Comparison of ENCODE assay signal across 9 mouse cellular contexts in the genomic region with DNA sequence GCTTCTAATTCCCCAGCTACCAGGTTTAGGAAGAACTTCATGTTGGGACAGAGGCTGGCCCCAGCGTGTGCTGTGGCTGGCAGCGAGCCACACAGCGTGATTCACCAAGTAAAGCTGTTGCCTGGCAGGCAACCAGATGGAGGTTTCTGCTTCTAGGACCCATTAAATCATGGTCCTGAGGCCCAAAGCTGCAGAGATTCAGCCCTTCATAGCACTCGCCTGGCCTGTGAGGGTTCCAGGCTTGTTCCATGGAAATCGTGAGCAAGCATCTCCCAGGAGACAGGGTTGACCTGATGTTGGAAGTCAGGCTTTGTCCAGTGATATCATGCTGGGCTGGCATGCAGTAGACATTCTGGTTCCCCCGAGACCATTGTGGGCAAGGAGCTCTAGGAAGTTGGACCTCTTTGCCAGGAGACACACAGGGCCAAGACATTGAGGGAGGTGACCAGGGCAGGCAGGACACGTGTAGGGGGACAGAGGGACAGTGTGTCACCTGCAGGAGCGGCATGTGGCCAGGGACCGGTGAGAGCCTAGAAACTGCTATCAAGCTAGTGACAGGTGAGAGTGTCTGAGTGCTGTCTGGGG. TPM values are rescaled to one million over a fixed set of nuclear protein-coding genes. Genes with fewer than 3 reads are reported as not detected.
DNase-seq lines count a peak whose midpoint lies in the region; ATAC-seq and TF ChIP-seq lines count a peak whose summit lies in the region.
"Had no signal": no experiment of that assay in that cellular context is flagged by ENCODE, and none has a peak within 500 bp of the region (broad histone marks: within the 10 kb centered on the region; RNA-seq: fewer than 3 reads in every experiment).

No protein-coding gene starts in this region.

- H3K4me2 ChIP-seq in limb, embryonic 14.5 days (replicated peaks; ENCODE audit: low read depth, low read length, severe bottlenecking), result no peak overlapping the region
- H3K4me2 ChIP-seq in stomach, embryonic 14.5 days (replicated peaks; ENCODE audit: low read depth, low read length), result no peak overlapping the region
- H3K4me2 ChIP-seq: liver, embryonic 13.5 days had no signal

- no peak for TF ChIP-seq POLR2A in limb, embryonic 14.5 days (IDR thresholded peaks at IDR 0.05; ENCODE audit: borderline replicate concordance, extremely low read depth, insufficient read depth, insufficient read length)

- peak; percentile 30; the same call in 1 of the 2 replicates for ATAC-seq in erythroblast, adult 5-6 weeks (replicated peaks; ENCODE audit: low FRiP score, poor library complexity, severe bottlenecking)
- ATAC-seq in limb, embryonic 14.5 days (ENCODE audit: low FRiP score, low read depth), result no peak
- no peak for ATAC-seq in stomach, embryonic 14.5 days (ENCODE audit: insufficient number of reproducible peaks, insufficient read depth, low FRiP score, low read depth)

- DNase-seq in 416B (ENCODE audit: low read depth), result peak; percentile 15
- DNase-seq in adipocyte (ENCODE audit: low spot score), result peak; percentile 84
- DNase-seq in heart, postnatal 25 days (ENCODE audit: low spot score), result peak; percentile 71
- peak; percentile 81 for DNase-seq in limb, embryonic 14.5 days (ENCODE audit: low spot score)
- DNase-seq in yolk sac, embryonic 10.5 days (ENCODE audit: low spot score), result no peak
- no peak for DNase-seq in thymus, postnatal 36 days
- DNase-seq: liver, embryonic 13.5 days had no signal

- peaks cover 72% of the 10 kb centered on the region for H3K36me3 ChIP-seq in limb, embryonic 14.5 days (ENCODE audit: control insufficient read depth, insufficient read depth, low read length)
- peaks cover 4% of the 10 kb centered on the region; the same call in 1 of the 2 replicates for H3K36me3 ChIP-seq in stomach, embryonic 14.5 days (ENCODE audit: control insufficient read depth, insufficient read depth, low read length)
- H3K36me3 ChIP-seq: liver, embryonic 13.5 days had no signal

- intact Hi-C loops in heart, postnatal 25 days (cut with DNase I), result no loop called here

- no peak overlapping the region for H3K9ac ChIP-seq in limb, embryonic 14.5 days (ENCODE audit: low read depth, low read length, severe bottlenecking)
- no peak overlapping the region for H3K9ac ChIP-seq in stomach, embryonic 14.5 days (replicated peaks; ENCODE audit: low read depth, low read length)
- H3K9ac ChIP-seq: liver, embryonic 13.5 days had no signal

- no peaks in the 10 kb centered on the region for H3K9me3 ChIP-seq in limb, embryonic 14.5 days (ENCODE audit: control insufficient read depth, low read length)
- H3K9me3 ChIP-seq in stomach, embryonic 14.5 days (ENCODE audit: control insufficient read depth, low read depth, low read length), result no peaks in the 10 kb centered on the region
- H3K9me3 ChIP-seq: liver, embryonic 13.5 days had no signal

- H3K4me1 ChIP-seq in limb, embryonic 14.5 days (ENCODE audit: control insufficient read depth, insufficient read depth, low read length), result peaks cover 60% of the 10 kb centered on the region
- peaks cover 49% of the 10 kb centered on the region for H3K4me1 ChIP-seq in stomach, embryonic 14.5 days (ENCODE audit: control insufficient read depth, insufficient read depth, low read length)
- H3K4me1 ChIP-seq: liver, embryonic 13.5 days had no signal

- peak overlapping the region; percentile 52 for H3K27ac ChIP-seq in limb, embryonic 14.5 days (replicated peaks; ENCODE audit: low read depth, low read length)
- H3K27ac ChIP-seq in stomach, embryonic 14.5 days (ENCODE audit: low read length), result peak overlapping the region; percentile 97; the same call in 1 of the 2 replicates
- H3K27ac ChIP-seq: liver, embryonic 13.5 days had no signal

- H3K4me3 ChIP-seq in limb, embryonic 14.5 days (replicated peaks; ENCODE audit: low read length), result no peak overlapping the region
- no peak overlapping the region for H3K4me3 ChIP-seq in stomach, embryonic 14.5 days (ENCODE audit: low read depth, low read length)
- H3K4me3 ChIP-seq: liver, embryonic 13.5 days had no signal

- no peaks in the 10 kb centered on the region for H3K27me3 ChIP-seq in limb, embryonic 14.5 days (ENCODE audit: control insufficient read depth, insufficient read depth, low read length)
- H3K27me3 ChIP-seq in stomach, embryonic 14.5 days (ENCODE audit: control insufficient read depth, insufficient read depth, low read length), result no peaks in the 10 kb centered on the region
- H3K27me3 ChIP-seq: liver, embryonic 13.5 days had no signal

- WGBS in limb, embryonic 14.5 days, result 52% methylated on average over 9 of the region's 9 CpGs
- 66% methylated on average over 9 of the region's 9 CpGs for WGBS in stomach, embryonic 14.5 days

RNA-seq across cellular contexts. Expression of a gene that starts 50.5 kb away (rescaled TPM):
- 3.1 and 7.5 TPM in 2 replicates for total RNA-seq in erythroblast, adult 5-6 weeks (2015; ENCODE audit: low replicate concordance)
- 3.6 and 3.9 TPM in 2 replicates for total RNA-seq in erythroblast, adult 5-6 weeks (2017; ENCODE audit: low replicate concordance)
- total RNA-seq in heart, postnatal 25 days (2021), result 10 to 100 TPM; 50.0 to 58.3 TPM
- 298 and 304 TPM in 2 replicates for polyA plus RNA-seq in limb, embryonic 14.5 days (2012; rRNA removed)
- 256 and 260 TPM in 2 replicates for polyA plus RNA-seq in limb, embryonic 14.5 days (2014; fragmentation: Nextera tagmentation; extraction: Ambion mirVana)
- 160 and 167 TPM in 2 replicates for polyA plus RNA-seq in stomach, embryonic 14.5 days (2014; fragmentation: Nextera tagmentation; extraction: Ambion mirVana)

Comparison
In these comparisons a context has a peak if more than half of its experiments do, and no peak if none do; other contexts are left out.
1. DNase-seq: peak in 416B (single experiment), adipocyte (single experiment), heart, postnatal 25 days (single experiment) and limb, embryonic 14.5 days (single experiment); none in yolk sac, embryonic 10.5 days (single experiment) and thymus, postnatal 36 days (0 of 2).
2. RNA of a gene that starts 50.5 kb away (total RNA-seq): 50.0 to 58.3 TPM in heart, postnatal 25 days; 3.1 to 7.5 TPM in erythroblast, adult 5-6 weeks; every median in the first group is over 4 times any median in the second.